9 mouse cellular contexts compared by ENCODE assay signal in the genomic region with DNA sequence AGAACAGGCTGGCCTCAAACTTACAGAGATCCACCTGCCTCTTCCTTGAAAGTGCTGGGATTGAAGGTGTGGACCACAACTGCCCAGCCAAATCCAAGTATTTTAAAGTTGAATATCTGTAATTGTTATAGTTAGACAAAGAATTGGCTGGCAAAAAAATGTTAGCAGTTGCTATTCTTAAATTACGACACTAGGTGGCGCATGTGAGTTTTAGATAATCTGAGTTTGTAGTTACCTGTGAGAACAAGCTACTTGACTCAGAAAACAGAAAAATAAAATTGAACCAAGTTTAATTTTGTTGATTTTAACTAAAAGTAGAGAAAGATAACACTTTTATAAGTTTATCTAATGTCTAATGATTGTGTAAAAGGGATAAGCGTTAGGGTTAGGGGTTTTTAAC.
DNase-seq lines count a peak whose midpoint lies in the region; ATAC-seq and TF ChIP-seq lines count a peak whose summit lies in the region.
"Had no signal": no experiment of that assay in that cellular context is flagged by ENCODE, and none has a peak within 500 bp of the region (broad histone marks: within the 10 kb centered on the region; RNA-seq: fewer than 3 reads in every experiment).

No protein-coding gene starts in this region.

- peak; percentile 5 to 37 for DNase-seq in heart, postnatal 10 days
- no peak for DNase-seq in heart, postnatal 4 days
- DNase-seq in testis, postnatal 10 days (ENCODE audit: low spot score) = no peak
- peak; percentile 58 for DNase-seq in embryo, embryonic 10 days (ENCODE audit: low spot score)
- DNase-seq in stomach, postnatal 0 days (ENCODE audit: low spot score) = no peak
- no peak for DNase-seq in layer of hippocampus, adult 8-10 months (ENCODE audit: low spot score in 2 of 2)
- DNase-seq in yolk sac, embryonic 10.5 days (ENCODE audit: low spot score) = no peak

- WGBS in stomach, postnatal 0 days = 11% methylated on average over 3 of the region's 3 CpGs

- no peak for TF ChIP-seq EP300 in stomach, postnatal 0 days (optimal IDR thresholded peaks at IDR 0.05)

- H3K9me3 ChIP-seq in stomach, postnatal 0 days (ENCODE audit: control insufficient read depth, low read length) = no peaks in the 10 kb centered on the region
- H3K9me3 ChIP-seq: embryonic facial prominence, embryonic 15.5 days had no signal

- H3K9ac ChIP-seq in stomach, postnatal 0 days (ENCODE audit: low read length) = no peak overlapping the region
- H3K9ac ChIP-seq: embryonic facial prominence, embryonic 15.5 days had no signal

- no peak overlapping the region for H3K27ac ChIP-seq in testis, adult 2 months (ENCODE audit: control insufficient read depth, insufficient read depth, low read depth, low read length)
- no peak overlapping the region for H3K27ac ChIP-seq in stomach, postnatal 0 days (replicated peaks)
- H3K27ac ChIP-seq: embryonic facial prominence, embryonic 15.5 days had no signal

- 0 out of 2 replicates have a peak, but pooled peaks have one; percentile 7 for TF ChIP-seq CTCF in testis, adult 2 months (IDR thresholded peaks at IDR 0.05; ENCODE audit: control insufficient read depth, insufficient read depth, insufficient replicate concordance, low read depth, low read length)
- peak; percentile 82 for TF ChIP-seq CTCF in stomach, postnatal 0 days (IDR thresholded peaks at IDR 0.05; ENCODE audit: low read depth)

- H3K27me3 ChIP-seq in testis, adult 2 months (ENCODE audit: control insufficient read depth, insufficient read depth, low read length) = no peaks in the 10 kb centered on the region
- H3K27me3 ChIP-seq in stomach, postnatal 0 days (ENCODE audit: control insufficient read depth, insufficient read depth, low read length) = no peaks in the 10 kb centered on the region

- H3K4me3 ChIP-seq in testis, adult 2 months (ENCODE audit: control insufficient read depth, low read depth, low read length) = no peak overlapping the region
- no peak overlapping the region for H3K4me3 ChIP-seq in stomach, postnatal 0 days (ENCODE audit: low read depth, low read length)
- H3K4me3 ChIP-seq: embryonic facial prominence, embryonic 15.5 days had no signal

- no peak for TF ChIP-seq POLR2A in testis, adult 2 months (IDR thresholded peaks at IDR 0.05; ENCODE audit: control insufficient read depth, low read depth, low read length)

- ATAC-seq in stomach, postnatal 0 days (ENCODE audit: low FRiP score, low TSS enrichment) = no peak

- no peaks in the 10 kb centered on the region for H3K4me1 ChIP-seq in testis, adult 2 months (ENCODE audit: control insufficient read depth, insufficient read depth, low read length)
- H3K4me1 ChIP-seq in stomach, postnatal 0 days (replicated peaks; ENCODE audit: control insufficient read depth, insufficient read depth) = no peaks in the 10 kb centered on the region
- H3K4me1 ChIP-seq: embryonic facial prominence, embryonic 15.5 days had no signal

- no peak overlapping the region for H3K4me2 ChIP-seq in stomach, postnatal 0 days (replicated peaks; ENCODE audit: low read depth)
- H3K4me2 ChIP-seq: embryonic facial prominence, embryonic 15.5 days had no signal

- H3K36me3 ChIP-seq in testis, adult 2 months (ENCODE audit: control insufficient read depth, insufficient read depth, low read length) = no peaks in the 10 kb centered on the region
- H3K36me3 ChIP-seq in stomach, postnatal 0 days (ENCODE audit: control insufficient read depth, insufficient read depth, low read length) = no peaks in the 10 kb centered on the region
- H3K36me3 ChIP-seq: embryonic facial prominence, embryonic 15.5 days had no signal

- intact Hi-C loops in heart, postnatal 10 days (cut with DNase I) = loop anchor here (1.0 to 5.0 kb wide), 2 partner anchors 99 to 335 kb away; no protein-coding TSS in a partner anchor

Comparison
In these comparisons a context has a peak if more than half of its experiments do, and no peak if none do; other contexts are left out.
1. DNase-seq: peak in heart, postnatal 10 days (2 of 2) and embryo, embryonic 10 days (single experiment); none in heart, postnatal 4 days (single experiment), testis, postnatal 10 days (single experiment), stomach, postnatal 0 days (single experiment), layer of hippocampus, adult 8-10 months (0 of 2) and yolk sac, embryonic 10.5 days (single experiment).